ENCODE assay signal across 16 mouse cellular contexts in the genomic region with DNA sequence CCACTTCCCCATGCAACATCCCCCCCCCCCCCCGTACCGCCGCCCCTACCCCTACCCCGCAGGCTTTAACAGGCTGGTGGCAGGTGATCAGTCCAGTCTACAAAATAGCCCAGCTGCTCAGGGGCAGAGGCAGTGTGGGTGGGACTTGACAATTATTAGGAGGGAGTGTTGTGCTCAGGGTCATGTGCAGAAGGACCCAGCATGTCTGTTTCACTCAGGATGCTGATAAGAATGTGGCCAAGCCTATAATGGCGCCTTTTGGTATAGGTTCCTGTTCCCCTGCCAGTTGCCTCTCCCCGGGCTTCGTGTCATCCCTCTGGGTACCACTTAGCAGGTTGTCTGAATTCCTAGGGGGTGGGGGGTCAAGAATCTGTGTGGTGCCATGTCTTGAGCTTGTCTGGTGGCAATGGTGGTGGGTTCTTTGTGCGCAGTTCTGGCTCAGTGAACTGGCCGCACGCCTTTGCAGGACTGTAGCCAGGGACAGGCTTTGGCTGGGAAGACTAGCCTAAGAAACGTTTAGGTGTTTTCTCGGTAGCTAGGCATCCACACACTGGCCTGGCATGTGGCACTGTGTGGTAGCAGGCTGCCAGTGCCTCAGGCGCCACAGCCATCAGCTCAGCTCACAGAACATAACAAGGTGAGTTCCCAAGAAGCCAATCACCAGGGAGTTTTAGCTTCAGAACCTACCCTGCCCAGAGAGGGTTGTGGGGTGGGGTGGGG.
DNase-seq lines count a peak whose midpoint lies in the region; ATAC-seq lines count a peak whose summit lies in the region.
"Had no signal": no experiment of that assay in that cellular context is flagged by ENCODE, and none has a peak within 500 bp of the region (broad histone marks: within the 10 kb centered on the region; RNA-seq: fewer than 3 reads in every experiment).

No protein-coding gene starts in this region.

- peak; percentile 82 for ATAC-seq in common myeloid progenitor, adult 5-6 weeks (replicated peaks; ENCODE audit: low read depth, poor library complexity, severe bottlenecking)
- no peak for ATAC-seq in hindbrain, embryonic 11.5 days (ENCODE audit: low FRiP score)
- ATAC-seq: intestine, embryonic 15.5 days had no signal

- H3K27me3 ChIP-seq in heart, embryonic 10.5 days (ENCODE audit: insufficient read depth, poor library complexity, severe bottlenecking), result no peaks in the 10 kb centered on the region
- no peaks in the 10 kb centered on the region for H3K27me3 ChIP-seq in hindbrain, embryonic 11.5 days (ENCODE audit: control insufficient read depth, insufficient read depth, low read length)
- H3K27me3 ChIP-seq: hindbrain, embryonic 12.5 days; intestine, embryonic 15.5 days; limb, embryonic 15.5 days had no signal

- intact Hi-C loops in heart, postnatal 36 days (cut with DNase I), result no loop called here

- peak overlapping the region; percentile 1; the same call in 1 of the 2 replicates for H3K27ac ChIP-seq in heart, embryonic 10.5 days
- no peak overlapping the region for H3K27ac ChIP-seq in hindbrain, embryonic 11.5 days (ENCODE audit: low read depth, low read length)
- H3K27ac ChIP-seq: hindbrain, embryonic 12.5 days; intestine, embryonic 15.5 days; limb, embryonic 15.5 days had no signal

- no peak overlapping the region for H3K4me2 ChIP-seq in hindbrain, embryonic 11.5 days (replicated peaks; ENCODE audit: low read depth, low read length)
- H3K4me2 ChIP-seq: hindbrain, embryonic 12.5 days; intestine, embryonic 15.5 days; limb, embryonic 15.5 days; midbrain, embryonic 11.5 days had no signal

- H3K36me3 ChIP-seq in heart, embryonic 10.5 days, result no peaks in the 10 kb centered on the region
- H3K36me3 ChIP-seq in hindbrain, embryonic 11.5 days (ENCODE audit: control insufficient read depth, insufficient read depth, low read length), result no peaks in the 10 kb centered on the region
- H3K36me3 ChIP-seq: hindbrain, embryonic 12.5 days; intestine, embryonic 15.5 days; limb, embryonic 15.5 days had no signal

- no peak overlapping the region for H3K4me3 ChIP-seq in heart, embryonic 10.5 days
- no peak overlapping the region for H3K4me3 ChIP-seq in hindbrain, embryonic 11.5 days (ENCODE audit: low read depth, low read length)
- H3K4me3 ChIP-seq: hindbrain, embryonic 12.5 days; intestine, embryonic 15.5 days; limb, embryonic 15.5 days had no signal

- no peak overlapping the region for H3K9ac ChIP-seq in hindbrain, embryonic 11.5 days (ENCODE audit: low read depth, low read length)
- H3K9ac ChIP-seq: hindbrain, embryonic 12.5 days; intestine, embryonic 15.5 days; limb, embryonic 15.5 days had no signal

- no peaks in the 10 kb centered on the region for H3K9me3 ChIP-seq in heart, embryonic 10.5 days
- H3K9me3 ChIP-seq in hindbrain, embryonic 11.5 days (ENCODE audit: control insufficient read depth, low read length), result no peaks in the 10 kb centered on the region
- H3K9me3 ChIP-seq: hindbrain, embryonic 12.5 days; intestine, embryonic 15.5 days; limb, embryonic 15.5 days had no signal

- 77% methylated on average over 13 of the region's 13 CpGs for WGBS in heart, embryonic 10.5 days
- WGBS in hindbrain, embryonic 11.5 days, result 84% methylated on average over 13 of the region's 13 CpGs

- no peak for DNase-seq in heart, embryonic 10.5 days (ENCODE audit: low spot score)
- no peak for DNase-seq in heart, postnatal 36 days
- peak; percentile 58 for DNase-seq in kidney, adult 11 months
- DNase-seq in kidney, postnatal 4 days, result no peak
- peak; percentile 54 for DNase-seq in kidney, postnatal 14 days
- DNase-seq in hindbrain, embryonic 11.5 days (ENCODE audit: low spot score), result no peak
- no peak for DNase-seq in right cerebral cortex, postnatal 4 days
- DNase-seq: adrenal gland, postnatal 25 days; lung, adult 18-20 months; right cerebral cortex, postnatal 25 days; thymus, postnatal 14 days had no signal

- H3K4me1 ChIP-seq in heart, embryonic 10.5 days, result peaks cover 7% of the 10 kb centered on the region
- H3K4me1 ChIP-seq in hindbrain, embryonic 11.5 days (replicated peaks; ENCODE audit: control insufficient read depth, insufficient read depth, low read length), result no peaks in the 10 kb centered on the region
- H3K4me1 ChIP-seq: hindbrain, embryonic 12.5 days; intestine, embryonic 15.5 days; limb, embryonic 15.5 days had no signal

Comparison
In these comparisons a context has a peak if more than half of its experiments do, and no peak if none do; other contexts are left out.
1. DNase-seq: peak in kidney, adult 11 months (single experiment) and kidney, postnatal 14 days (single experiment); none in heart, embryonic 10.5 days (single experiment), heart, postnatal 36 days (0 of 2), kidney, postnatal 4 days (0 of 2), hindbrain, embryonic 11.5 days (single experiment) and right cerebral cortex, postnatal 4 days (single experiment).